Mouse (Mus musculus): ENCODE results near the gene Trp53bp2. TPM values are rescaled to one million over a fixed set of nuclear protein-coding genes. Genes with fewer than 3 reads are reported as not detected.

The Trp53bp2 gene
- polyA plus RNA-seq, 1 experiment: 23.7 TPM

DNA sequence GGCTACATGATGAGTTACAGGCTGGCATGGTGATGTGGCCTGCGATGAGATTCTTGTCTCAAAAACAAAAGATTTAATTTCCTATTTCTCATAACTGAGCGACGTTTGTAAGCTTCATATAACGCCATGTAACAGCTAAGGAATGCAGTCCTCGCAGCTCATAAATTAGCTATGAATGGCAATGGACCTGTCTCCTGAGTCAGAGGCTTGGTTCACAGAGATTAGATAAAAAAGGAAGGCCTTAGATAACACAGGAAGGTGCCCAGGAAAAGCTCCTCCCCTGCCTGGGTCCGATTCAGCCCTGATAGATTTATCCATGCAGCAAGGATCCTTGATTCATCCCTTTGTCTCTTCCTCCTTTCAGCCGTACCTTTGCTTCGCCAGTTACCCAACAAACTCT, 37.1 kb upstream of the Trp53bp2 start:
- H3K27me3 ChIP-seq (ENCODE audit: control insufficient read depth, insufficient read depth, low read length, poor library complexity, severe bottlenecking): no peaks in the 10 kb centered on the region
- H3K9me3 ChIP-seq (replicated peaks; ENCODE audit: control insufficient read depth, insufficient read depth, low read length, poor library complexity, severe bottlenecking): no peaks in the 10 kb centered on the region
- H3K27ac ChIP-seq (ENCODE audit: insufficient read depth, low read length): no peak overlapping the region
- H3K36me3 ChIP-seq (ENCODE audit: control insufficient read depth, insufficient read depth, low read length, poor library complexity, severe bottlenecking): no peaks in the 10 kb centered on the region
- no peak overlapping the region for H3K9ac ChIP-seq (ENCODE audit: low read depth, poor library complexity, severe bottlenecking)
- no peak overlapping the region for H3K4me3 ChIP-seq (ENCODE audit: low read depth, low read length)
- no peaks in the 10 kb centered on the region for H3K4me1 ChIP-seq (ENCODE audit: control insufficient read depth, insufficient read depth, low read length)
- TF ChIP-seq EP300 (IDR thresholded peaks at IDR 0.05; ENCODE audit: insufficient read depth, low read depth, low read length) (no peak), CTCF (IDR thresholded peaks at IDR 0.05; ENCODE audit: low read depth, low read length) (no peak), POLR2A (IDR thresholded peaks at IDR 0.05; ENCODE audit: insufficient read depth, low read length) (no peak)

DNA sequence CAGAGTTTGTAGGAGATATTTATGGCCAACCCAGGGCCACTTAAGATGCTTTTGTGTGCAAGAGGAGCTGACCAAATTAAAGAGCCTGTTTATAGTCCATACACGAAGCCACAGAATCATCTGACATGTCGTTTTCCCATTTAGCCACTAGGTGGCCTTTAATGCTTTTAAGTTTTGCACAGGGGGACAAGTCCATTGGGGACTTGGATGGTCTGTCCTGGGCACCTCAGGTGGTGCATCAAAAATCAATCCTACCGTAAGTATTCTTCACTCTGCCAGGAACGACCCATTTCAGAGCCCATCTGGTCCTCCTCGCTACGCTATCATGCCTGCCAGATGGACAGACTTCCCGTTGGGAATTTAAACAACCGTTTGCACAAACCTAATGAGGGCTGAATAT, 32.8 kb upstream of the Trp53bp2 start:
- no peak overlapping the region for H3K27ac ChIP-seq (ENCODE audit: insufficient read depth, low read length)
- no peaks in the 10 kb centered on the region for H3K9me3 ChIP-seq (replicated peaks; ENCODE audit: control insufficient read depth, insufficient read depth, low read length, poor library complexity, severe bottlenecking)

DNA sequence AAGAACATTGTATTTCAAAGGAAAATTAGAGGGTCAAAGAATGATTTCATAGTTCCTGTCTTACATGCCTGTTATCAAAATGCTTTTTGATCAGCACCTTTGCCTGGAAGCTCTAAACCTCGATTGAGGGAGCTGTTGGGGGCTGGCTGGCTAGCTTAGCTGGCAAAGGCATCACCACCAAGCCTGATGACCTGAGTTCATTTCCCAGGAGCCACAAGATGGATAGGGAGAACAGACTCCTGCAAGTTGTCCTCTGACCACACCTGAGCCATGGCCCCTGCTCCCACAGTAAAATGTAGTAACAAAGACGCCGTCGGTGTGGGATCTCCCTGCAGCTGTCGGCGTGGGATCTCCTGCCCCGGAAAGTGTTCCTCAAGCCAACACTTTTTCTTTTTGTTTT, 32.1 kb upstream of the Trp53bp2 start:
- Histone ChIP-seq H3K27ac (ENCODE audit: insufficient read depth, low read length) (no peak overlapping the region), H3K4me3 (ENCODE audit: low read depth, low read length) (no peak overlapping the region), H3K9ac (ENCODE audit: low read depth, poor library complexity, severe bottlenecking) (no peak overlapping the region), H3K4me1 (ENCODE audit: control insufficient read depth, insufficient read depth, low read length) (no peaks in the 10 kb centered on the region), H3K36me3 (ENCODE audit: control insufficient read depth, insufficient read depth, low read length, poor library complexity, severe bottlenecking) (no peaks in the 10 kb centered on the region), H3K9me3 (replicated peaks; ENCODE audit: control insufficient read depth, insufficient read depth, low read length, poor library complexity, severe bottlenecking) (no peaks in the 10 kb centered on the region), H3K27me3 (ENCODE audit: control insufficient read depth, insufficient read depth, low read length, poor library complexity, severe bottlenecking) (no peaks in the 10 kb centered on the region)
- TF ChIP-seq CTCF (IDR thresholded peaks at IDR 0.05; ENCODE audit: low read depth, low read length) (no peak), EP300 (IDR thresholded peaks at IDR 0.05; ENCODE audit: insufficient read depth, low read depth, low read length) (no peak), POLR2A (IDR thresholded peaks at IDR 0.05; ENCODE audit: insufficient read depth, low read length) (no peak)

More for the DNA sequence above, 32.8 kb upstream of the Trp53bp2 start:
- Histone ChIP-seq H3K9ac (ENCODE audit: low read depth, poor library complexity, severe bottlenecking) (no peak overlapping the region), H3K4me1 (ENCODE audit: control insufficient read depth, insufficient read depth, low read length) (no peaks in the 10 kb centered on the region), H3K27me3 (ENCODE audit: control insufficient read depth, insufficient read depth, low read length, poor library complexity, severe bottlenecking) (no peaks in the 10 kb centered on the region), H3K36me3 (ENCODE audit: control insufficient read depth, insufficient read depth, low read length, poor library complexity, severe bottlenecking) (no peaks in the 10 kb centered on the region), H3K4me3 (ENCODE audit: low read depth, low read length) (no peak overlapping the region)
- TF ChIP-seq POLR2A (IDR thresholded peaks at IDR 0.05; ENCODE audit: insufficient read depth, low read length) (no peak), CTCF (IDR thresholded peaks at IDR 0.05; ENCODE audit: low read depth, low read length) (peak; percentile 10)

DNA sequence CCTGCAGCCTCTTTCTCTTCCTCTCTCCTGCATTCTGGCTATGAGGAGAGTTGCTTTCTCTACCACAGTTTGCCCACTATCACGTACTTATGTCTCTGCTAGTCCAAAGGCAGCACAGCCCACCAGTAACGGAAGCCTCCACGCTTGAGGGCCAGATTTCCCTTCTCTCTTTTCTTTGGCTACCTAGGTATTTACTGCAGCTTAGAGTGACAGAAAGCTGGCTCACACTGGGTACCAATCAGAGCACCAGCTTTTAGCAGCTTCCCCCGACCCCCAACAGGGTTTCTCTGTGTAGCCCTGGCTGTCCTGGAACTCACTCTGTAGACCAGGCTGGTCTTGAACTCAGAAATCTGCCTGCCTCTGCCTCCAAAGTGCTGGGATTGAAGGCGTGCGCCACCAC, 31.5 kb upstream of the Trp53bp2 start:
- no peaks in the 10 kb centered on the region for H3K27me3 ChIP-seq (ENCODE audit: control insufficient read depth, insufficient read depth, low read length, poor library complexity, severe bottlenecking)
- H3K4me3 ChIP-seq (ENCODE audit: low read depth, low read length): no peak overlapping the region
- no peak overlapping the region for H3K9ac ChIP-seq (ENCODE audit: low read depth, poor library complexity, severe bottlenecking)
- no peaks in the 10 kb centered on the region for H3K9me3 ChIP-seq (replicated peaks; ENCODE audit: control insufficient read depth, insufficient read depth, low read length, poor library complexity, severe bottlenecking)
- no peaks in the 10 kb centered on the region for H3K36me3 ChIP-seq (ENCODE audit: control insufficient read depth, insufficient read depth, low read length, poor library complexity, severe bottlenecking)
- no peak for TF ChIP-seq EP300 (IDR thresholded peaks at IDR 0.05; ENCODE audit: insufficient read depth, low read depth, low read length)
- no peak for TF ChIP-seq CTCF (IDR thresholded peaks at IDR 0.05; ENCODE audit: low read depth, low read length)
- no peak for TF ChIP-seq POLR2A (IDR thresholded peaks at IDR 0.05; ENCODE audit: insufficient read depth, low read length)
- no peaks in the 10 kb centered on the region for H3K4me1 ChIP-seq (ENCODE audit: control insufficient read depth, insufficient read depth, low read length)
- H3K27ac ChIP-seq (ENCODE audit: insufficient read depth, low read length): no peak overlapping the region

DNA sequence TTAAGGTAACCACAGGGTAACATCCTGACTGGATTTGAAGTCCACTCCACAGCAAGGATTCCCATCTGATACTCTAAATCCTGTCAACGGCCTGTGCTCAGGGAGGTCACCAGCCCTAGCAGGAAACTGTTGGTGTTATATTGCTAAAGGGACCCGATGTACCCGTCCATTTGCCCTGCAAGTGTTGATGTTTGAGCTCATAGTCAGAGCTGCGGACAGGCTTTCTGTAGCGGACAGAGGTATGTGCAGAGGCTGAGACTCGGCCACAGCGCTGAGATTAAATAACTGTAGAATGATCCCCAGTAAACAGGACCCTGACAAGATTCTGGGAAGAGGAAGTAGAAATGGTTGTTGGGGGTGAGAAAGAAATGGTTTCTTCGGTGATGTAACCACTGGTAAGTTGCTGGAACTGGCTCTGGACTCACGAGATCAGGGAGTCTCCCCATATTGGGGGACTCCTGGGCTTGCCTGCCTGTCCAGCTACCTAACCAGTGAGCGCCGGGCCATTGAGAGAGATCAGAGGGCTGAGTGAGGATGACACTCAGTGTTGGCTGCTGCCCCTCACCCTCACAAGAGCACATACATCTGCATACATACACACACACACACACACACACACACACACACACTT, 30.7 kb upstream of the Trp53bp2 start:
- no peaks in the 10 kb centered on the region for H3K4me1 ChIP-seq (ENCODE audit: control insufficient read depth, insufficient read depth, low read length)
- no peak overlapping the region for H3K27ac ChIP-seq (ENCODE audit: insufficient read depth, low read length)
- H3K4me3 ChIP-seq (ENCODE audit: low read depth, low read length): no peak overlapping the region
- no peaks in the 10 kb centered on the region for H3K27me3 ChIP-seq (ENCODE audit: control insufficient read depth, insufficient read depth, low read length, poor library complexity, severe bottlenecking)
- TF ChIP-seq EP300 (IDR thresholded peaks at IDR 0.05; ENCODE audit: insufficient read depth, low read depth, low read length) (no peak), CTCF (IDR thresholded peaks at IDR 0.05; ENCODE audit: low read depth, low read length) (no peak), POLR2A (IDR thresholded peaks at IDR 0.05; ENCODE audit: insufficient read depth, low read length) (no peak)
- H3K9ac ChIP-seq (ENCODE audit: low read depth, poor library complexity, severe bottlenecking): no peak overlapping the region
- no peaks in the 10 kb centered on the region for H3K36me3 ChIP-seq (ENCODE audit: control insufficient read depth, insufficient read depth, low read length, poor library complexity, severe bottlenecking)
- no peaks in the 10 kb centered on the region for H3K9me3 ChIP-seq (replicated peaks; ENCODE audit: control insufficient read depth, insufficient read depth, low read length, poor library complexity, severe bottlenecking)

DNA sequence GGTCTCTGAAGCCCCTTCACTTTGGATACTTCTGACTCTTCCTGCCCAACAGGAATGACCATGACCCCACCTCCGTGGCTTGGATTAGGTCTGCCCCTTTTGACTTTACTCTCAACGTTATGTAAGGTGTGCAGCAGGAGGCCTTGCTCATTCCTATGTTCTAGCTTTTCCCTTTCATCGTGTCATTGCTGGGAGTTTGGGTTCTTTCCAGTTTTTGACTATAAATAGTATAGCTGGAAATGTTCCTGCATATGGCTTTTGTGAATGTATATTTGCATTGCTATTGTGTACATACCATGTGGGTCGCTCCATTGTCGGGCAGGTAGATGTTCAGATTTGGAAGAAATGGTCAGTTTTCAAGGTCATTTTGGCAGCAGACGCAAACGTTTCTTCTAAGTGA, 30.1 kb upstream of the Trp53bp2 start:
- Histone ChIP-seq H3K4me1 (ENCODE audit: control insufficient read depth, insufficient read depth, low read length) (no peaks in the 10 kb centered on the region), H3K9ac (ENCODE audit: low read depth, poor library complexity, severe bottlenecking) (no peak overlapping the region), H3K27me3 (ENCODE audit: control insufficient read depth, insufficient read depth, low read length, poor library complexity, severe bottlenecking) (no peaks in the 10 kb centered on the region), H3K36me3 (ENCODE audit: control insufficient read depth, insufficient read depth, low read length, poor library complexity, severe bottlenecking) (no peaks in the 10 kb centered on the region), H3K9me3 (replicated peaks; ENCODE audit: control insufficient read depth, insufficient read depth, low read length, poor library complexity, severe bottlenecking) (no peaks in the 10 kb centered on the region), H3K27ac (ENCODE audit: insufficient read depth, low read length) (no peak overlapping the region), H3K4me3 (ENCODE audit: low read depth, low read length) (no peak overlapping the region)
- TF ChIP-seq POLR2A (IDR thresholded peaks at IDR 0.05; ENCODE audit: insufficient read depth, low read length) (no peak), EP300 (IDR thresholded peaks at IDR 0.05; ENCODE audit: insufficient read depth, low read depth, low read length) (no peak), CTCF (IDR thresholded peaks at IDR 0.05; ENCODE audit: low read depth, low read length) (no peak)
